Mouse (Mus musculus) lung, embryonic 14.5 days (tissue): ENCODE results near the gene Stab2. TPM values are rescaled to one million over a fixed set of nuclear protein-coding genes. Genes with fewer than 3 reads are reported as not detected.

Source experiments
- ATAC-seq: fragments of 200-750 bp; cut with Nextera tagmentation; 2 replicates; pipeline ENCODE4 v1.8.0; 2017; ENCODE audit warnings: mild to moderate bottlenecking, moderate TSS enrichment, moderate library complexity; ENCODE audit not compliant: insufficient read depth
- DNase-seq: peaks from one replicate; pipeline ENCODE4 v3.0.0-alpha.2; 2015
- H3K27ac ChIP-seq: fragments of 300-500 bp; sonication (generic); 2 replicates; pipeline ENCODE4 v1.5.1; 2014; ENCODE audit warnings: low read depth, mild to moderate bottlenecking, moderate library complexity
- H3K27me3 ChIP-seq: fragments of 300-500 bp; sonication (generic); 2 replicates; pipeline ENCODE4 v1.6.1; 2014; ENCODE audit warnings: low read length, control low read depth; ENCODE audit not compliant: insufficient read depth
- H3K36me3 ChIP-seq: fragments of 300-500 bp; sonication (generic); 2 replicates; pipeline ENCODE4 v1.6.1; 2014; ENCODE audit warnings: control low read depth; ENCODE audit not compliant: insufficient read depth
- H3K4me1 ChIP-seq: fragments of 300-500 bp; sonication (generic); 2 replicates; pipeline ENCODE4 v1.6.1; 2014; ENCODE audit warnings: antibody characterized with exemption, control low read depth; ENCODE audit not compliant: insufficient read depth
- H3K4me2 ChIP-seq: fragments of 300-500 bp; sonication (generic); 2 replicates; pipeline ENCODE4 v1.6.1; 2014; ENCODE audit warnings: mild to moderate bottlenecking
- H3K4me3 ChIP-seq: fragments of 300-500 bp; sonication (generic); 2 replicates; pipeline ENCODE4 v1.5.1; 2014; ENCODE audit warnings: low read depth, low read length
- H3K9ac ChIP-seq: fragments of 300-500 bp; sonication (generic); 2 replicates; pipeline ENCODE4 v1.6.1; 2014
- H3K9me3 ChIP-seq: fragments of 300-500 bp; sonication (generic); 2 replicates; pipeline ENCODE4 v1.6.1; 2016; ENCODE audit warnings: low read depth, low read length, control low read depth
- CTCF ChIP-seq: IDR thresholded peaks from 2 replicates; pipeline ENCODE4 v1.5.1; 2016; ENCODE audit warnings: antibody characterized with exemption, low read depth
- WGBS: fragments of 180-500 bp; shearing (Covaris S2); extraction: QIAGEN DNeasy Blood & Tissue Kit; methylation state at CpG from one replicate; pipeline ENCODE4 v1.1.7; 2014; 5-methylcytosine and 5-hydroxymethylcytosine counted together
- polyA plus RNA-seq: library from polyadenylated mRNA; unstranded; fragments of >200 nt; fragmentation: Nextera tagmentation; extraction: Ambion mirVana; gene quantifications from 2 replicates; pipeline ENCODE4 v1.2.1, GENCODE M21; 2014

Gene Stab2
- polyA plus RNA-seq, 1 experiment from 2014 or later, result 5.8 TPM

- Histone ChIP-seq H3K4me2 (no peak overlapping the region), H3K4me3 (no peak overlapping the region), H3K36me3 (no peaks in the 10 kb centered on the region), H3K9me3 (no peaks in the 10 kb centered on the region), H3K27ac (no peak overlapping the region), H3K4me1 (no peaks in the 10 kb centered on the region), H3K9ac (no peak overlapping the region), H3K27me3 (no peaks in the 10 kb centered on the region)
- WGBS, result 61% methylated on average over 5 of the region's 5 CpGs
- TF ChIP-seq CTCF, result no peak
- DNase-seq (no peak), ATAC-seq (no peak)
Observed at GRCm38 (mm10) chr10:86872591-86872990, 135.2 kb downstream of the Stab2 start.

GRCm38 (mm10) chr10:86872121-86872520, 135.7 kb downstream of the Stab2 start:
- DNase-seq, result no peak
- H3K4me3 ChIP-seq, result no peak overlapping the region
- H3K9ac ChIP-seq, result no peak overlapping the region
- H3K27ac ChIP-seq, result no peak overlapping the region
- no peaks in the 10 kb centered on the region for H3K4me1 ChIP-seq
- H3K4me2 ChIP-seq, result no peak overlapping the region
- no peak for TF ChIP-seq CTCF
- no peaks in the 10 kb centered on the region for H3K36me3 ChIP-seq
- no peaks in the 10 kb centered on the region for H3K27me3 ChIP-seq
- WGBS, result 39% methylated on average over 7 of the region's 7 CpGs
- ATAC-seq, result no peak
- no peaks in the 10 kb centered on the region for H3K9me3 ChIP-seq

GRCm38 (mm10) chr10:86863429-86863828, 144.4 kb downstream of the Stab2 start:
- no peaks in the 10 kb centered on the region for H3K36me3 ChIP-seq
- ATAC-seq (no peak), DNase-seq (no peak)
- no peak overlapping the region for H3K27ac ChIP-seq
- H3K4me1 ChIP-seq, result no peaks in the 10 kb centered on the region
- no peaks in the 10 kb centered on the region for H3K9me3 ChIP-seq
- H3K9ac ChIP-seq, result no peak overlapping the region
- 83% methylated on average over 6 of the region's 6 CpGs for WGBS
- H3K4me3 ChIP-seq, result no peak overlapping the region
- peak; percentile 51 for TF ChIP-seq CTCF
- H3K27me3 ChIP-seq, result no peaks in the 10 kb centered on the region
- H3K4me2 ChIP-seq, result no peak overlapping the region

DNA sequence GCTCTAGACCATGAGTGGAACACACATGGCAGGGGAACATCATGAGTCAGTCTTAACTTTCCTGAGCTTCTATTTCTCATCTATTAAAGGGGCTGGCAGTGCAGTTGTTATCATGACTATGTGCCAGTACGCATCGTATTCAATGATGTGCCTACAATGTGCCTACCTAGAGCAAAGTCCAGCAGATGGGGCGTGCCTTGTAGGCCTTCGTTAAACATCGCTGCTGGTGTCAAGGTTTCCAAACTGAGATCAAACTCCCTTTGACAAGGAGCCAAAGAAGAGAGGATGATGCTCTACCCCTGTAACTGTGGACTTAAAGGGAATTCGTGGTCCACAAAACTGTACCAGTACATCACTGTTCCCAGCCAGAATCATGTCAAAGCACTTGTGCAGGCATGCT, 145.3 kb downstream of the Stab2 start:
- no peak overlapping the region for H3K9ac ChIP-seq
- DNase-seq, result no peak
- TF ChIP-seq CTCF, result no peak
- no peaks in the 10 kb centered on the region for H3K9me3 ChIP-seq
- H3K36me3 ChIP-seq, result no peaks in the 10 kb centered on the region
- H3K27ac ChIP-seq, result no peak overlapping the region
- no peak for ATAC-seq
- 84% methylated on average over 6 of the region's 6 CpGs for WGBS
- no peak overlapping the region for H3K4me2 ChIP-seq
- H3K4me3 ChIP-seq, result no peak overlapping the region
- no peaks in the 10 kb centered on the region for H3K27me3 ChIP-seq
- H3K4me1 ChIP-seq, result no peaks in the 10 kb centered on the region

- TF ChIP-seq CTCF, result no peak
- WGBS, result 71% methylated on average over 4 of the region's 4 CpGs
- H3K9ac ChIP-seq, result no peak overlapping the region
- H3K9me3 ChIP-seq, result no peaks in the 10 kb centered on the region
- no peak overlapping the region for H3K4me3 ChIP-seq
- no peaks in the 10 kb centered on the region for H3K36me3 ChIP-seq
- no peak overlapping the region for H3K4me2 ChIP-seq
- H3K4me1 ChIP-seq, result no peaks in the 10 kb centered on the region
- H3K27ac ChIP-seq, result no peak overlapping the region
- ATAC-seq, result no peak
- no peaks in the 10 kb centered on the region for H3K27me3 ChIP-seq
- DNase-seq, result no peak
Observed at GRCm38 (mm10) chr10:86860396-86860795, 147.4 kb downstream of the Stab2 start.

DNA sequence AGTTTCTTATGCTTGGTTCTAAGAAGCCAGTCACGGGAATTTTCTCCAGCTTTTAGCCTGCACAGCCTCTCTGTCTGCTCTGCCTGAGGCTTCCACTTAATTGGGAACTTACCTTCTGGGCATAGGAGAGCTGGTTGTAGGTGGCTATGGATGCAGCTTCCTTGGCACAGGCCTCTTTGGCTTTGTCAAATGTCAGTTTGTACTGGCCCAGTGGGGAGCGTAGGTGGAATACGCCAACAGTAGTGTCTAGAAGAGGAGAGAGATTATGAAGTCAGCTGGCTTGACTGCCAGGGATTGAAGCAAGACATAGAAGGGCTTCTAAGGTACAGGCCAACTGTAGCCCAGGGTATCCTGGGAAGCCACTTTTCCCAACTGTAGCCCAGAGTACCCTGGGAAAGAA, 154.4 kb downstream of the Stab2 start:
- Histone ChIP-seq H3K9me3 (no peaks in the 10 kb centered on the region), H3K9ac (no peak overlapping the region), H3K36me3 (no peaks in the 10 kb centered on the region), H3K4me2 (no peak overlapping the region), H3K4me3 (no peak overlapping the region), H3K4me1 (no peaks in the 10 kb centered on the region), H3K27ac (no peak overlapping the region), H3K27me3 (no peaks in the 10 kb centered on the region)
- ATAC-seq, result no peak
- 76% methylated on average over 3 of the region's 3 CpGs for WGBS
- no peak for TF ChIP-seq CTCF
- DNase-seq, result no peak

GRCm38 (mm10) chr10:86852160-86852559, 155.7 kb downstream of the Stab2 start:
- 80% methylated on average over 6 of the region's 6 CpGs for WGBS
- ATAC-seq (no peak), DNase-seq (no peak)
- Histone ChIP-seq H3K4me2 (no peak overlapping the region), H3K27ac (no peak overlapping the region), H3K36me3 (no peaks in the 10 kb centered on the region), H3K27me3 (no peaks in the 10 kb centered on the region), H3K9me3 (no peaks in the 10 kb centered on the region), H3K4me1 (no peaks in the 10 kb centered on the region), H3K4me3 (no peak overlapping the region), H3K9ac (no peak overlapping the region)
- TF ChIP-seq CTCF, result no peak

DNA sequence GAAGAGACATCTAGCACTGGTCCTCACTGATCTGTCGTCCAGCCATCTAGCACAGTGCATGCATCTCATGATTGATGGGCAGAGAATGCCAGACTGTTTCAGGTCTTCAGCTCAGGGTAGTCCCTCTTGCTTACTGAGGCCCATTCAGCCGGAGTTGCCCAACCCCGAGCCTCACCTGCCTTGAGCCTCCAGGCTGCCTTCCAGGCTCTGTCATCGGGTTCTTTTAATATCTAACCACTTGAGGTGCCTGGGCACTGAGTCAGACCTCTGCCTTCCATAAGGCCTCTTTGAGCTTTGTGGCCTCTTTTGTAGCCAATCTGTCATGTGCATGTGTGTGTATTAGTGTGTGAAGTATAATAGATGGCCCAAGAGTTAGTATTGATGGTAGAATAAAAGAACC, 158.3 kb downstream of the Stab2 start:
- Histone ChIP-seq H3K27me3 (no peaks in the 10 kb centered on the region), H3K4me2 (no peak overlapping the region), H3K4me3 (no peak overlapping the region), H3K27ac (no peak overlapping the region), H3K9ac (no peak overlapping the region), H3K9me3 (no peaks in the 10 kb centered on the region), H3K4me1 (no peaks in the 10 kb centered on the region), H3K36me3 (no peaks in the 10 kb centered on the region)
- DNase-seq (no peak), ATAC-seq (no peak)
- TF ChIP-seq CTCF, result no peak
- WGBS, result 68% methylated on average over 4 of the region's 4 CpGs
